Mouse (Mus musculus) lung, adult 2 months (tissue): ENCODE measurements around the gene Gm21294. TPM values are rescaled to one million over a fixed set of nuclear protein-coding genes. Genes with fewer than 3 reads are reported as not detected.
"Not testable (repeated sequence)": the region's sequence is repeated elsewhere in the genome, so short reads cannot be mapped to it uniquely, and the experiment has no call there.

Experiments used
- DNase-seq: peaks from one replicate; pipeline ENCODE4 v3.0.0; 2022
- H3K4me1 ChIP-seq: fragments of 200-500 bp; 2 replicates; pipeline ENCODE4 v1.6.1; 2011; ENCODE audit warnings: low read length; ENCODE audit not compliant: control insufficient read depth, insufficient read depth
- H3K4me3 ChIP-seq: fragments of 200-500 bp; replicated peaks from 2 replicates; pipeline ENCODE3; 2011; ENCODE audit warnings: low read depth, mild to moderate bottlenecking, control low read depth, low read length; ENCODE audit errors: extremely low read depth
- WGBS: fragments of 180-500 bp; shearing (Covaris S2); methylation state at CpG from one replicate; pipeline ENCODE4 v1.1.7; 2018; 5-methylcytosine and 5-hydroxymethylcytosine counted together
- polyA plus RNA-seq: library from polyadenylated mRNA; depleted of rRNA; stranded (reverse); fragments of >200 nt; gene quantifications from 2 replicates; pipeline ENCODE4 v1.2.3, GENCODE M21; 2012; rRNA removed

Gm21294 gene
- polyA plus RNA-seq = not detected in 2 replicates

GRCm38 (mm10) chrY:89052506-89052905 lies at the start of gene Gm21294:
Gene Gm21294 (plus strand): TSS chrY:89052806.
- DNase-seq = not testable (repeated sequence)

GRCm38 (mm10) chrY:89126246-89126645 lies 73.6 kb downstream of the Gm21294 start:
- WGBS = 92% methylated on average over 5 of the region's 21 CpGs
- H3K4me1 ChIP-seq, H3K4me3 ChIP-seq: not testable (repeated sequence)
- DNase-seq = peak; percentile 4

More at GRCm38 (mm10) chrY:89052506-89052905, at the start of gene Gm21294:
- no CpG with 5 or more reads among the region's 5 CpGs for WGBS
- not testable (repeated sequence) for H3K4me1 ChIP-seq, H3K4me3 ChIP-seq
